Mouse (Mus musculus): ENCODE measurements around the gene Tmem28.

Gene Tmem28

GRCm38 (mm10) chrX:99820790-99821395 lies at the start of gene Tmem28:
Gene Tmem28, plus strand, starts transcription at chrX:99821021.
- DNase-seq (ENCODE audit: low read depth, low spot score) = no peak

GRCm38 (mm10) chrX:99780308-99780707 lies 40.5 kb upstream of the Tmem28 start:
- no peak for DNase-seq (ENCODE audit: low read depth, low spot score)

DNA sequence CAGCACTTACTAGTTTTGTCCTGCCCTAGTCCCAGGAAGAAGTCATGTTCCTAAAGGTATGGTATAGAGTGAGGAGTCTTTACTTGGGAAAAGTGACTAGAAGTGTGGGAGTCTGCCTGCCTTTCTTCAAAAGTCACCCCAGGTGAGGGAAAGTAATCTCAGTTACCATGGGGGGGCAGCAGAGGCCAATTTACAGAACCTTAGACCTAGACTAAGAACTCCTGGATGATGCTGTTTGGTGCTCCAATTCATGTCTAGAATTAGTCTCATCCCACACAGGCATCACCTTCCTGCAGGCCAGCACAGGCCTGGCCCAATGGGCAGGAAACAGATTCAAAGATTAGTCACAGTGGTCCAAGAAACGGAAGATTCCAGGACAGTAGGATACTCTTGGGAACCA lies 12.4 kb upstream of the Tmem28 start:
- DNase-seq (ENCODE audit: low read depth, low spot score) = peak; percentile 11

- peak; percentile 86 for DNase-seq (ENCODE audit: low read depth, low spot score)
These were observed 1.4 kb upstream of the Tmem28 start for GRCm38 (mm10) chrX:99819395-99819935.

- peak; percentile 39 for DNase-seq (ENCODE audit: low read depth, low spot score)
These were observed 658 bp upstream of the Tmem28 start for GRCm38 (mm10) chrX:99819936-99820789.

GRCm38 (mm10) chrX:99842090-99842489 lies 21.3 kb downstream of the Tmem28 start:
- DNase-seq (ENCODE audit: low read depth, low spot score) = no peak

GRCm38 (mm10) chrX:99853261-99853741 lies 32.5 kb downstream of the Tmem28 start:
- DNase-seq (ENCODE audit: low read depth, low spot score) = peak; percentile 71

DNA sequence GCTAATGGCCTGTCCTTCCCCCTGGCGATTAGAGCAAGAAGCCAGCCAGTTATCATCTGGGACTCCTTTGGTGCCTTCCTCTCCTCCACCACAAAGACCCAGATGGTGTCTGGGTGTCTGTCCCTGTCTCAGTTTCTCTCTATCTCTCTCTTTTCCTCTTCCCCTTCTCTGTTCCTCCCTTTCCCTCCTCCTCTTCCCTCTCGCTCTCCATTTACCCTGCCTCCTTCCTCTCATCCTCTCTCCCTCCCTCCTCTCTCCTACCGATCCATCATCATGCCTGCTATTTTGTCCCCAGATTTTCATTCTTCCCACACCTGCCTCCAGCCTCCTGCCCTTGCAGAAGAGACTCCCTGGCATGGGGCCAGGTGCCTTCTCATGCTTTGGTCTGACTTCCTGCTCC lies 33.0 kb downstream of the Tmem28 start:
- no peak for DNase-seq (ENCODE audit: low read depth, low spot score)

DNA sequence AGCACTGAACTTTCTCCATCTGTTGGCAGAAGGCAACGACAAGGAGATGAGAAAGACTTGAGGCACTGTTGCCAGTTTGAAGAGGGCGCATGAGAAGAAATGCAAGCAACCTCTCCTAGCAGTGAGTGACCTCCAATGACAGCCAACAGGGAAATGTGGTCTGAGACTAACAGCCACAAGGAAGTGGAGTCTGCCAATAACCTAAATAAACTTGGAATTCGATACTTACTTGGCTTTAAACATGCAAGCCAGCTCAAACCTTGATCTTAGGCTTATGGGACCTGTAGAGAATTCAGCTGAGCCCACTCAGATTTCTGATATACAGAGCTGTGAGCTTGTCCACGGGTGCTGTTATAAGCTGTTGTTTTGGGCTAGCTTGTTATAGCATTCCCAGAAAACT lies 51.4 kb downstream of the Tmem28 start:
- DNase-seq (ENCODE audit: low read depth, low spot score) = no peak

GRCm38 (mm10) chrX:99872632-99873201 lies 51.9 kb downstream of the Tmem28 start:
- no peak for DNase-seq (ENCODE audit: low read depth, low spot score)

DNA sequence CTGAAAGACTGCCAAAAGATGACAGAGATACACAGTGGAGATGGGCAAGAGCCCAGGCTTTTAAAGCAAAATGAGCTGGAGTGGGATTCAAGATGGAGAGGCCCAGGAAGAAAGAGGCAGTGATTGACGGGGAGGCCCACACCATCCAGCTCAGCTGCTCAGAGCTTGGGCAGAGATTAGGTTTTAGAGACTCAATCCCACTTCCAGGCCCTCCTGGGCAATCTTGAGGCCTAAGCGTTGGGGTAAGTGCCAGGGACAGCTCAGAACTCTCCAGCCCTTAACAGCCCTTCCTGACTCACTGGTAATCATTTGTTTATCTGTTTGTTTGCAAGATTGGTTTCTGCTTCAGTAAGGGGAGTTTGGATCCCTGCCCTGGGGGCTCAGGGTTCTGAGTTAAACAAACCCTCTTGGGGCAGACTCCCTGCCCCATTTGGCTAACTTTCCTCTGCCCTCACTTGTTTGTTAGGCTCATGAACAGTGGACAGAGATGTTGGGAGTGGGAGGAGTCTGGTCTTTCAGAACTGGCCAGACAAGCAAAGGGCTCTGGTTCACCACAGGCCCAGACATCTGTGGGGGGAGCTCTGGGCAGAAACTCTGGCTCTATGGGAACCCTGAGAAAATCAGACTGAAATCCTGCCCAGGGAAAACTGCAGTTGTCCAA lies 52.6 kb downstream of the Tmem28 start:
- no peak for DNase-seq (ENCODE audit: low read depth, low spot score)

- DNase-seq (ENCODE audit: low read depth, low spot score) = no peak
These were observed 53.1 kb downstream of the Tmem28 start for GRCm38 (mm10) chrX:99873920-99874296.

DNA sequence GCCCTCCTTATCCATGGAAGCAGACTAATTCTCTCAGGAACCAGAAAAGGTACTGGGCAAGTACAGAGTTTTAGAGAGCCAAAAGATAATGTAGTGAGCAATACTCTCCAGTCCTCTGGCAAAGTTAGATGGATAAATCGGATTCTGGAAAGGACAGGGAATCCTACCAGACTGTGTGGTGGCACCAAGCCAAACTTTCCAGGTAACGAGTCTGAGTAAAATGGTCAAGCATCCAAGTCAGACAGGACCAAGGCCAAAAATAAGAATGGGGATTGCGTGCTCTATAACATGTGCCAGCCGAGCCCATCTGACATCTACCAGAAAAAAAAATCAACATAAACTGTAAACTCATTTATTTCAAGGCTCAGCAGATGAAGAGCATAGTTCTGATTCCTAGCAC lies 56.0 kb downstream of the Tmem28 start:
- DNase-seq (ENCODE audit: low read depth, low spot score) = no peak

DNA sequence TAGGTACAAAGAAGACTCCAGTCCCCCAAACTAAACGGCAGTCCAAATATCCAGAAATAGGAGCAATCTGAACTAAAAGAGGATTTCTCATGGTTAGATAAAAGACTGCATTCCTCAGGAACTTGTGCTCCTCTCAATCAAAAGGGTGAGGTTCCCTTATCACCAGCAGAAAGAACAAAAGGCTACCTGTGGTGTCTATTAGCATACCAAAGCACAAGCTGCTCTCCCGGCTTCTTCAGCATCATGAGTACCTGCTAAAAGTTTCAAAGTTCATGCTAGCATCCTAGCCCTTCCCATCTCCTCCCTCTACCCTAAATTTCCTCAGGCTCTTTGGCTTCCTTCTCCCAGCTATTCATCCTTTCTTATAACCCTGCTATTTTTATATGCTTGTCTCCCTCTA lies 62.6 kb downstream of the Tmem28 start:
- DNase-seq (ENCODE audit: low read depth, low spot score) = no peak

Measured in mesoderm, embryonic 11.5 days (tissue).